Mouse (Mus musculus) neural tube, embryonic 11.5 days (tissue): ENCODE data around the gene Mmab. TPM values are rescaled to one million over a fixed set of nuclear protein-coding genes. Genes with fewer than 3 reads are reported as not detected.

Experiments used
- ATAC-seq: fragments of 200-750 bp; cut with Nextera tagmentation; 2 replicates; pipeline ENCODE4 v1.8.0; 2017; ENCODE audit warnings: moderate number of reproducible peaks, mild to moderate bottlenecking, moderate TSS enrichment, moderate library complexity; ENCODE audit not compliant: insufficient read depth, low FRiP score, low TSS enrichment
- DNase-seq: peaks from one replicate; pipeline ENCODE4 v3.0.0-alpha.2; 2015; ENCODE audit warnings: low spot score
- H3K27ac ChIP-seq: fragments of 300-500 bp; sonication (generic); 2 replicates; pipeline ENCODE4 v1.5.1; 2014; ENCODE audit warnings: low read depth, mild to moderate bottlenecking, low read length
- H3K27me3 ChIP-seq: fragments of 300-500 bp; sonication (generic); 2 replicates; pipeline ENCODE4 v1.6.1; 2014; ENCODE audit warnings: mild to moderate bottlenecking, low read length, mixed read lengths; ENCODE audit not compliant: control insufficient read depth, insufficient read depth
- H3K36me3 ChIP-seq: fragments of 300-500 bp; sonication (generic); 2 replicates; pipeline ENCODE4 v1.6.1; 2014; ENCODE audit warnings: mild to moderate bottlenecking, low read length, moderate library complexity, mixed read lengths; ENCODE audit not compliant: control insufficient read depth, insufficient read depth
- H3K4me1 ChIP-seq: fragments of 300-500 bp; sonication (generic); 2 replicates; pipeline ENCODE4 v1.6.1; 2014; ENCODE audit warnings: low read length, mixed read lengths; ENCODE audit not compliant: control insufficient read depth, insufficient read depth
- H3K4me2 ChIP-seq: fragments of 300-500 bp; sonication (generic); 2 replicates; pipeline ENCODE4 v1.6.1; 2014; ENCODE audit warnings: low read depth, mild to moderate bottlenecking, moderate library complexity
- H3K4me3 ChIP-seq: fragments of 300-500 bp; sonication (generic); 2 replicates; pipeline ENCODE4 v1.5.1; 2014; ENCODE audit warnings: low read depth, low read length
- H3K9ac ChIP-seq: fragments of 300-500 bp; sonication (generic); 2 replicates; pipeline ENCODE4 v1.6.1; 2014; ENCODE audit warnings: mild to moderate bottlenecking, low read length
- H3K9me3 ChIP-seq: fragments of 300-500 bp; sonication (generic); 2 replicates; pipeline ENCODE4 v1.6.1; 2016; ENCODE audit warnings: low read length; ENCODE audit not compliant: control insufficient read depth
- WGBS: fragments of 180-500 bp; shearing (Covaris S2); extraction: QIAGEN DNeasy Blood & Tissue Kit; methylation state at CpG from one replicate; pipeline ENCODE4 v1.1.7; 2014; 5-methylcytosine and 5-hydroxymethylcytosine counted together
- microRNA-seq: library from miRNA; unstranded; fragments of <30 nt; microRNA quantifications from one replicate; pipeline ENCODE4, GENCODE M21; 2016
- polyA plus RNA-seq: library from polyadenylated mRNA; unstranded; fragments of >200 nt; fragmentation: Nextera tagmentation; extraction: Ambion mirVana; gene quantifications from 2 replicates; pipeline ENCODE4 v1.2.1, GENCODE M21; 2014

The Mmab gene
- polyA plus RNA-seq, 1 experiment from 2014 or later = 29.2 TPM

- ATAC-seq (no peak), DNase-seq (no peak)
- 96% methylated on average over 9 of the region's 9 CpGs for WGBS
- no peak overlapping the region for H3K4me2 ChIP-seq
- H3K27me3 ChIP-seq = no peaks in the 10 kb centered on the region
- peaks cover 61% of the 10 kb centered on the region for H3K36me3 ChIP-seq
- H3K4me3 ChIP-seq = no peak overlapping the region
- no peaks in the 10 kb centered on the region for H3K4me1 ChIP-seq
- H3K9ac ChIP-seq = no peak overlapping the region
- H3K9me3 ChIP-seq = no peaks in the 10 kb centered on the region
- no peak overlapping the region for H3K27ac ChIP-seq
These were observed 36.0 kb downstream of the Mmab start for GRCm38 (mm10) chr5:114407810-114408209.

DNA sequence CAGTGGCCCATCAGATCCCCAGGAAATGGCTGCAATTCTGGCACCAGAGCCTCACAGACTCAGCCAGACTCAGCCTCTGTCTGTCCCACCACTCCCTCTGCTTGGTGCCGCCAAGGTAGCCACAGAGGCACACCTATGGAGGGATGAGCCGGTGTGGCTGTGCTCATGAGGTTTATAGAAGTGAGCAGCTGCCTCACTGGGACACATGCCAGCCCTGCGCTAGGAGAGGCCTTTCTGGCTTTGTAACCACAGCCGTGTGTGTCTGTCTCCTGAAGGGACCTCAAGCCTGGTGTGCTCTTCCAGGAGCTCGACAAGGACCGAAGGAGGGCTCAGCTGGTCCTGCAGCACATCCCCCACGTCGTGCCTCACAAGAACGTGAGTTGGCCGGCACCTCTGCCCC is 36.6 kb downstream of the Mmab start:
- DNase-seq (no peak), ATAC-seq (no peak)
- Histone ChIP-seq H3K9ac (no peak overlapping the region), H3K9me3 (no peaks in the 10 kb centered on the region), H3K4me1 (no peaks in the 10 kb centered on the region), H3K36me3 (peaks cover 62% of the 10 kb centered on the region), H3K4me2 (no peak overlapping the region), H3K4me3 (no peak overlapping the region), H3K27ac (no peak overlapping the region), H3K27me3 (no peaks in the 10 kb centered on the region)
- 88% methylated on average over 10 of the region's 10 CpGs for WGBS

- H3K4me1 ChIP-seq = no peaks in the 10 kb centered on the region
- H3K27me3 ChIP-seq = no peaks in the 10 kb centered on the region
- peaks cover 62% of the 10 kb centered on the region for H3K36me3 ChIP-seq
- H3K4me2 ChIP-seq = no peak overlapping the region
- no peak for ATAC-seq
- 93% methylated on average over 14 of the region's 14 CpGs for WGBS
- H3K27ac ChIP-seq = no peak overlapping the region
- no peaks in the 10 kb centered on the region for H3K9me3 ChIP-seq
- H3K4me3 ChIP-seq = no peak overlapping the region
- no peak overlapping the region for H3K9ac ChIP-seq
- no peak for DNase-seq
These were observed 37.3 kb downstream of the Mmab start for GRCm38 (mm10) chr5:114406592-114406991.

- WGBS = 87% methylated on average over 9 of the region's 9 CpGs
- ATAC-seq (no peak), DNase-seq (no peak)
- Histone ChIP-seq H3K9ac (no peak overlapping the region), H3K4me2 (no peak overlapping the region), H3K4me3 (no peak overlapping the region), H3K27ac (no peak overlapping the region), H3K4me1 (no peaks in the 10 kb centered on the region), H3K27me3 (no peaks in the 10 kb centered on the region), H3K9me3 (no peaks in the 10 kb centered on the region), H3K36me3 (peaks cover 21% of the 10 kb centered on the region)
These were observed 50.7 kb downstream of the Mmab start for GRCm38 (mm10) chr5:114393169-114393568.

GRCm38 (mm10) chr5:114384448-114384847 is 59.4 kb downstream of the Mmab start:
- 93% methylated on average over 8 of the region's 8 CpGs for WGBS
- no peak for ATAC-seq
- peaks cover 12% of the 10 kb centered on the region for H3K4me1 ChIP-seq

GRCm38 (mm10) chr5:114383184-114383904 is 60.5 kb downstream of the Mmab start:
- no peaks in the 10 kb centered on the region for H3K9me3 ChIP-seq
- DNase-seq (peak; percentile 48), ATAC-seq (no peak)
- H3K4me1 ChIP-seq = peaks cover 18% of the 10 kb centered on the region
- 77% methylated on average over 9 of the region's 9 CpGs for WGBS
- no peak overlapping the region for H3K4me2 ChIP-seq
- no peak overlapping the region for H3K27ac ChIP-seq
- H3K4me3 ChIP-seq = no peak overlapping the region
- peaks cover 11% of the 10 kb centered on the region for H3K36me3 ChIP-seq
- H3K27me3 ChIP-seq = no peaks in the 10 kb centered on the region
- H3K9ac ChIP-seq = no peak overlapping the region

More at GRCm38 (mm10) chr5:114384448-114384847, 59.4 kb downstream of the Mmab start:
- no peak for DNase-seq
- no peak overlapping the region for H3K4me3 ChIP-seq
- H3K4me2 ChIP-seq = no peak overlapping the region
- H3K36me3 ChIP-seq = peaks cover 19% of the 10 kb centered on the region
- H3K27ac ChIP-seq = no peak overlapping the region
- H3K9ac ChIP-seq = no peak overlapping the region
- H3K27me3 ChIP-seq = no peaks in the 10 kb centered on the region
- no peaks in the 10 kb centered on the region for H3K9me3 ChIP-seq

Small RNA genes within 50 kb of the gene (microRNA-seq; reads per million reads assigned to microRNA genes)
- gene Mir7027 = not detected

Other genes with a start within 250 kb of the Mmab start
- gene Foxn4, start 170.3 kb downstream of the Mmab start, polyA plus RNA-seq = 1.7 and 1.9 TPM in 2 replicates
- 0.26 and 0.42 TPM in 2 replicates for gene Myo1h, start 154.9 kb downstream of the Mmab start, polyA plus RNA-seq
- 109 and 120 TPM in 2 replicates for gene Kctd10, start 63.6 kb downstream of the Mmab start, polyA plus RNA-seq
- 57.5 and 60.5 TPM in 2 replicates for gene Ube3b, start 63.5 kb downstream of the Mmab start, polyA plus RNA-seq
- gene Mvk, start 209 bp upstream of the Mmab start, polyA plus RNA-seq = 64.1 and 66.5 TPM in 2 replicates
- gene Fam222a, start 124.0 kb upstream of the Mmab start, polyA plus RNA-seq = 5.0 and 7.5 TPM in 2 replicates
- gene Trpv4, start 214.4 kb upstream of the Mmab start, polyA plus RNA-seq = 0.32 and 0.81 TPM in 2 replicates
- gene Gltp, start 246.9 kb upstream of the Mmab start, polyA plus RNA-seq = 68.9 and 72.6 TPM in 2 replicates